Mouse (Mus musculus) midbrain, embryonic 12.5 days (tissue): ENCODE results near the gene Cobl. TPM values are rescaled to one million over a fixed set of nuclear protein-coding genes. Genes with fewer than 3 reads are reported as not detected.

Experiments used
- ATAC-seq: fragments of 200-750 bp; cut with Nextera tagmentation; 2 replicates; pipeline ENCODE4 v1.8.0; 2017; ENCODE audit warnings: low read depth, moderate TSS enrichment, moderate library complexity; ENCODE audit not compliant: low FRiP score
- H3K27ac ChIP-seq: fragments of 300-500 bp; sonication (generic); replicated peaks from 2 replicates; pipeline ENCODE4 v1.5.1; 2016; ENCODE audit warnings: mild to moderate bottlenecking
- H3K27me3 ChIP-seq: fragments of 300-500 bp; sonication (generic); 2 replicates; pipeline ENCODE4 v1.6.1; 2016; ENCODE audit warnings: mild to moderate bottlenecking
- H3K36me3 ChIP-seq: fragments of 300-500 bp; sonication (generic); 2 replicates; pipeline ENCODE4 v1.6.1; 2016
- H3K4me1 ChIP-seq: fragments of 300-500 bp; sonication (generic); 2 replicates; pipeline ENCODE4 v1.6.1; 2016
- H3K4me2 ChIP-seq: fragments of 300-500 bp; sonication (generic); replicated peaks from 2 replicates; pipeline ENCODE4 v1.6.1; 2016; ENCODE audit warnings: mild to moderate bottlenecking, moderate library complexity
- H3K4me3 ChIP-seq: fragments of 300-500 bp; sonication (generic); 2 replicates; pipeline ENCODE4 v1.5.1; 2016; ENCODE audit warnings: mild to moderate bottlenecking
- H3K9ac ChIP-seq: fragments of 300-500 bp; sonication (generic); replicated peaks from 2 replicates; pipeline ENCODE4 v1.6.1; 2016; ENCODE audit warnings: mild to moderate bottlenecking, moderate library complexity
- H3K9me3 ChIP-seq: fragments of 300-500 bp; sonication (generic); 2 replicates; pipeline ENCODE4 v1.6.1; 2016; ENCODE audit warnings: mild to moderate bottlenecking
- WGBS: fragments of 180-500 bp; shearing (Covaris S2); methylation state at CpG from one replicate; pipeline ENCODE4 v1.1.7; 2016; 5-methylcytosine and 5-hydroxymethylcytosine counted together
- polyA plus RNA-seq: library from polyadenylated mRNA; unstranded; fragments of >200 nt; fragmentation: Nextera tagmentation; extraction: Ambion mirVana; gene quantifications from 2 replicates; pipeline ENCODE4 v1.2.1, GENCODE M21; 2016

Cobl gene
- 2.9 and 4.0 TPM in 2 replicates for polyA plus RNA-seq

DNA sequence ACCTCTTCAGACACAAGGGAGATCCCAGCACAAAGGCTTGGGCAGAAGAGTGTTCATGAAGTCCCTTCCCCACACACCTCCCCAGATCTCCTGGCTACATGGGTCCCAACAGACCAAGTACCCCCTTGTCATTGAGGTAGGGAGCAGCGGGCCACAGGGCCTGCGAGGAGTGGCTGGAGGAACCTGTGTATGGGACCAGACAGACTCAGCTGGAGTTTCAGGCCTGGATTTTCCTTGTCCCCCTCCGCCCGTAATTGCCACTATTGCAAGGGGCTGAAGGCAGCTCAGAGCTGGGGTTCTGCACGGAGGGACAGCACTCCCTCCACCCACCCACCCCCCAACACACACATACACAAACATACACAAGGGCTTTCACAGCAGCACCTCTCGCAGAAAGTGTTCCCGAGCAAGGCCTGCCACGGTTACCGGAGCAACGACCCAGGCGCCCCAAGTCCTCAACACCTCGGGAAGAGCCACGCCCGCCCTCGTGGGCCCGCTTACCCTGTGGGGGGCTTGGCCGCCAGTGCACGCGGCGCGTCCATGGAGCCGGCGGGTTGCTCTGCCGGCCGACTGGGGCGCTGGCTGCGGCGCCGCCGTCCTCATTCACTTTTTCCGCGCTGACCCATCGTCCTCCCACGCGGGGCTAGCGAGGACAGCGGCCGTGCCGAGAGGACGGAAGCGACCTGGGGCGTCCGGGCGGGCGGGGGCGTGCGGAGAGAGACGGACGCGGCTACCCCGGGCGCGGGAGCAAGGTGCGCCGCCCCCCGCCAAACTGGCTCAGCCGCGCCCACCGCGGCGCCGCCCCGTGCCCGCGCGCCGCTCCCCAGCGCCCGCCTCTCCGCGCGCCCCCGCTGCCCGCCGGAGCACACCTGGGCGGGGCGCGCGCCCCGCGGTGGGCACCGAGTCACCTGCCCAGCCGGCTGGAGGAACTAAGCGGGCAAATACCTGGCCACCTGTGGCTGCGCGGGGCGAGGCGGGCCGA lies at the start of gene Cobl:
Gene Cobl (minus strand): TSS at position 780 of the 982 bp plus-strand sequence.
- peaks cover 8% of the 10 kb centered on the region for H3K4me1 ChIP-seq
- H3K9ac ChIP-seq = peak within 1 kb of the TSS; percentile 59
- peaks cover 29% of the 10 kb centered on the region for H3K27me3 ChIP-seq
- WGBS = 2% methylated on average over 66 of the region's 89 CpGs
- H3K4me3 ChIP-seq = peak within 1 kb of the TSS; percentile 75
- H3K9me3 ChIP-seq = no peaks in the 10 kb centered on the region
- no peak within 1 kb of the TSS for H3K27ac ChIP-seq
- H3K4me2 ChIP-seq = peak within 1 kb of the TSS; percentile 95
- H3K36me3 ChIP-seq = no peaks in the 10 kb centered on the region
- peak; percentile 80 for ATAC-seq

GRCm38 (mm10) chr11:12513796-12514195 lies 49.0 kb upstream of the Cobl start:
- no peak for ATAC-seq
- Histone ChIP-seq H3K27me3 (no peaks in the 10 kb centered on the region), H3K4me2 (no peak overlapping the region), H3K4me1 (no peaks in the 10 kb centered on the region), H3K4me3 (no peak overlapping the region), H3K9ac (no peak overlapping the region), H3K36me3 (no peaks in the 10 kb centered on the region), H3K27ac (no peak overlapping the region), H3K9me3 (no peaks in the 10 kb centered on the region)
- 72% methylated on average over 5 of the region's 5 CpGs for WGBS

DNA sequence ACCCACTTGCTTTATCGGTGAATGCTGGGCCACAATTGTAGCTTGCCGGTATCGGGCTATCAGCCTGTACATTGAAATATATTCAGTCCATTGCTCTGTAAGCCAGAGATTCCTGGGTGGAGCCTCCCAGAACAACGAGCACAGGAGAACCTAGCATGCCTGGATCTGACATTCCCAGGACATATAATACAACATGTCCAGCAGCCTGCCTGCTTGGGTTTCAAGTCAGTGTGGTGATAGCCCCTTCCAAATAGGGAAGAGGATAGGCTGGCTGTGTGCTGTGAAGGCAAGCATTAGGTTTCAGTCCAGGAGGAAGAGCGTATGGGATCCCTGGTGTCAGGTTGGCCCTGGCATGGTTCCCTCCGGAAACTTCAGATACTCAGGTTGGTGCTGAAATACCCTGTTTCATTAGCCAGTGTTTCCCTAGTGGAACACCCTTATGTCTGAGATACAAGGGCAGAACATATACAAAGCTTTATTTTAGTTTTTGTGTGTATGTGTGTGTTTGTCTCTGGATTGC lies 41.7 kb upstream of the Cobl start:
- Histone ChIP-seq H3K9ac (no peak overlapping the region), H3K4me1 (no peaks in the 10 kb centered on the region), H3K27me3 (no peaks in the 10 kb centered on the region), H3K4me2 (no peak overlapping the region), H3K4me3 (no peak overlapping the region), H3K9me3 (no peaks in the 10 kb centered on the region), H3K36me3 (no peaks in the 10 kb centered on the region), H3K27ac (no peak overlapping the region)
- ATAC-seq = no peak
- 95% methylated on average over 6 of the region's 6 CpGs for WGBS

GRCm38 (mm10) chr11:12503756-12504155 lies 39.0 kb upstream of the Cobl start:
- Histone ChIP-seq H3K4me2 (no peak overlapping the region), H3K27me3 (no peaks in the 10 kb centered on the region), H3K36me3 (no peaks in the 10 kb centered on the region), H3K9me3 (no peaks in the 10 kb centered on the region), H3K9ac (no peak overlapping the region), H3K27ac (no peak overlapping the region), H3K4me1 (no peaks in the 10 kb centered on the region), H3K4me3 (no peak overlapping the region)
- ATAC-seq = no peak
- 88% methylated on average over 4 of the region's 4 CpGs for WGBS

GRCm38 (mm10) chr11:12501721-12502120 lies 37.0 kb upstream of the Cobl start:
- no peak overlapping the region for H3K27ac ChIP-seq
- no peak overlapping the region for H3K9ac ChIP-seq
- H3K4me2 ChIP-seq = no peak overlapping the region
- no peaks in the 10 kb centered on the region for H3K36me3 ChIP-seq
- 86% methylated on average over 3 of the region's 3 CpGs for WGBS
- no peaks in the 10 kb centered on the region for H3K27me3 ChIP-seq
- no peaks in the 10 kb centered on the region for H3K9me3 ChIP-seq
- no peak for ATAC-seq
- H3K4me1 ChIP-seq = no peaks in the 10 kb centered on the region
- H3K4me3 ChIP-seq = no peak overlapping the region

DNA sequence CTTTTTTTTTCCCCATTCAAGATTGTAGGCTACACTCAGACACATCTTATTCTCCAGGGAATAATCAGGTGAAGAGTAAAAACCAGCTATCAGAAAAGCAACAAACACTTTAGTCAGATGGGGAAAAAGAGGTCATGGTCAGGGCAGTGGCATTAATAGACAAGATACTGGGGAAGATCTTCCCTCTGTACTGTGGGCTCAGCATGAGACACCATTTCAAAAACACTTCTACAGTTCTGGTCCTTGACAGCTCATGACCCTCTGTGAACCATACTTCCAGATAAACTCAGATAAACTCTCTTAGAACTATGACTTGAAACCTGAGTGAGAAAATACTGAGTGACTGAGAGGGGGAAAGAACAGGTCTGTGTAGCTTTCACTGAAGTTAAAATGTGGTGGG lies 29.0 kb upstream of the Cobl start:
- no peak for ATAC-seq
- H3K36me3 ChIP-seq = no peaks in the 10 kb centered on the region
- H3K4me2 ChIP-seq = no peak overlapping the region
- H3K9ac ChIP-seq = no peak overlapping the region
- H3K4me1 ChIP-seq = no peaks in the 10 kb centered on the region
- no peak overlapping the region for H3K4me3 ChIP-seq
- no peaks in the 10 kb centered on the region for H3K27me3 ChIP-seq
- no peak overlapping the region for H3K27ac ChIP-seq
- no peaks in the 10 kb centered on the region for H3K9me3 ChIP-seq

DNA sequence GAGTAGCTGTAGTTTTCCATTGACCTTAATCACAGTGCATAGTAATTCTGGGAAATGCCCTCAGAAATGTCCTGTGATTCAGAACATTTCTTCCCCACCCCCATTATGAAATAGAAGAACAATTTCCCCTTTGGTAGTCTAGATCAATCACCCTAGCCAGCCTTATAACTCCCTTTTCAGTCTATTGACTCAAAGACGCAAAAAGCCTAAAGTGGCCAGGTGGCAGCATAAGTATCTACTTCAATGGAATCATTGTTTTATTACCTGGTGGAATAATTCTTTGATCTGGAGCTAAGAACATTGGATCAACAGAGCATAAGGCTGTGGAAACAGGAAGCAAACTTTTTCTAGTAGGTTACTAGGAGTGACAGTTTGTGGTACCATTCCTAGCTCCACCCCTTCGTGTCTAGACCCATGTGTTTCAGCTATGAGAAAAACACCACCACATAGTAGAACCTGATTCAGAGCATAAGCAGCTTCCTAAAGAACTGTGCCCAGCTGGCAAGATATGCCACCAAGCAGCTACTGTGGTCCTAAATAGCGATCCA lies 15.2 kb upstream of the Cobl start:
- H3K27ac ChIP-seq = no peak overlapping the region
- no peaks in the 10 kb centered on the region for H3K36me3 ChIP-seq
- no peaks in the 10 kb centered on the region for H3K4me1 ChIP-seq
- no peaks in the 10 kb centered on the region for H3K27me3 ChIP-seq
- H3K4me3 ChIP-seq = no peak overlapping the region
- no peaks in the 10 kb centered on the region for H3K9me3 ChIP-seq
- 91% methylated on average over 3 of the region's 3 CpGs for WGBS
- H3K9ac ChIP-seq = no peak overlapping the region
- no peak overlapping the region for H3K4me2 ChIP-seq
- no peak for ATAC-seq

DNA sequence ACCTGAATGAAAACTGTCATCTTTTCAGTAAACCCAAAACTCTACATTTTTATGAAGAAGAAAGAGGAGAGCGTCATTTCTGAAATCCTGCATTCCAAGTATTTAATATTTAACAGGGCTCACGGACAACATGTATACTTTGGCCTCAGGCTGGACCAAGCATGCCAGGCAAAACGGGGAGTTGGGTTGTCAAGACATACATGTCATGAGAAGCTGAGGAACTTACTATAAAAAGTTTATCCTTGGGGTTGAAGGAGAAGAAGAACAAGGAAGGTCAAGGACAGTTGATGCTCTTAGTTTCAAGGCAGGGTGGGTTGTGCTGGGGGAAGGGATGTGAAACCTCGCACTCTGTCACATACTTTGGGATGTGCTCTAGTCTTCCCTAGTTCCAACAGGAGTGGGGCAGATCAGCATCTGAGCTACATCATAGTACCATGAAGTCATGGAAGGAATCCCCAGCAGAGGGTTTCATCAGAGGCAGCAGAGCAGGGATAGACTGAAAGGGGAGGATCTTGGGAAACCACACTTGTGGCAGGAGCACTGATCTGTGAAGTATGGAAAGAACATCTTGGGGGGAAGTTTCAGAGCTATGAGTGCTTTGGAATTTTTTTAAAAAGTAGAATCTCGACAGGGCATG lies 9.7 kb upstream of the Cobl start:
- WGBS = 83% methylated on average over 5 of the region's 5 CpGs

GRCm38 (mm10) chr11:12473625-12474298 lies 9.0 kb upstream of the Cobl start:
- Histone ChIP-seq H3K27me3 (no peaks in the 10 kb centered on the region), H3K36me3 (no peaks in the 10 kb centered on the region), H3K4me1 (no peaks in the 10 kb centered on the region), H3K4me3 (no peak overlapping the region), H3K4me2 (no peak overlapping the region), H3K9me3 (no peaks in the 10 kb centered on the region), H3K9ac (no peak overlapping the region), H3K27ac (no peak overlapping the region)
- ATAC-seq = no peak
- WGBS = 76% methylated on average over 5 of the region's 5 CpGs

More for the DNA sequence above, 9.7 kb upstream of the Cobl start:
- no peaks in the 10 kb centered on the region for H3K4me1 ChIP-seq
- no peaks in the 10 kb centered on the region for H3K36me3 ChIP-seq
- ATAC-seq = no peak
- H3K9me3 ChIP-seq = no peaks in the 10 kb centered on the region
- no peak overlapping the region for H3K27ac ChIP-seq
- H3K27me3 ChIP-seq = no peaks in the 10 kb centered on the region
- H3K9ac ChIP-seq = no peak overlapping the region
- no peak overlapping the region for H3K4me3 ChIP-seq
- no peak overlapping the region for H3K4me2 ChIP-seq

DNA sequence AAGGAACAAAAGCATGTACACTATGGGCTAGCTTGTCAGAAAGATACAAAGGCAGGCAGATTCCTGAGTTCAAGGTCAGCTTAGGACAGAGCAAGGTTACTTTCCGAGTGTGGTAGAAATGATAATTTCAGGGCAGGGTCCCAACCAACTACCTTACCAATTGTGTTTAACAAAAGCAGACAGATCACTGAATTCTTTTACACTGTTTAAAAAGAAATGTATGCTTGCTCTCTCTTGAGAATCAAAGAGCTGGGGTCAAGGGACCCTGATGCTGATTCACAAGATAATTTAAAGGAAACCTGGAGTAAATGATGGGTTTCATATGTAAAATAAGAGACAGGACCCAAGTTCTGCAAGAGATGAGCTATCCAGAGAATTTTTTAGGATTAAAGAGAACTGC lies 4.9 kb upstream of the Cobl start:
- no peaks in the 10 kb centered on the region for H3K9me3 ChIP-seq
- no peaks in the 10 kb centered on the region for H3K36me3 ChIP-seq
- peaks cover 18% of the 10 kb centered on the region for H3K27me3 ChIP-seq
- H3K4me2 ChIP-seq = no peak overlapping the region
- no peak for ATAC-seq
- H3K4me3 ChIP-seq = no peak overlapping the region
- 85% methylated on average over 1 of the region's 1 CpGs for WGBS
- no peak overlapping the region for H3K9ac ChIP-seq
- no peak overlapping the region for H3K27ac ChIP-seq
- 0 out of 2 replicates have a peak, but pooled peaks cover under 1% of the 10 kb centered on the region for H3K4me1 ChIP-seq

- Histone ChIP-seq H3K4me3 (no peak overlapping the region), H3K9ac (no peak overlapping the region), H3K9me3 (no peaks in the 10 kb centered on the region), H3K36me3 (no peaks in the 10 kb centered on the region), H3K27me3 (peaks cover 27% of the 10 kb centered on the region), H3K4me1 (peaks cover 8% of the 10 kb centered on the region), H3K27ac (no peak overlapping the region), H3K4me2 (no peak overlapping the region)
- no peak for ATAC-seq
- WGBS = 81% methylated on average over 2 of the region's 2 CpGs
Measured at GRCm38 (mm10) chr11:12468661-12469060, 3.9 kb upstream of the Cobl start.
